Comparison of ENCODE assay signal across 18 mouse cellular contexts in genomic region chr14:54056691-54057090, GRCm38 (mm10).
DNase-seq lines count a peak whose midpoint lies in the region; ATAC-seq lines count a peak whose summit lies in the region.
"Had no signal": no experiment of that assay in that cellular context is flagged by ENCODE, and none has a peak within 500 bp of the region (broad histone marks: within the 10 kb centered on the region; RNA-seq: fewer than 3 reads in every experiment).

No protein-coding gene starts in this region.

- H3K27ac ChIP-seq in heart, embryonic 11.5 days (ENCODE audit: low read depth, low read length) = no peak overlapping the region
- H3K27ac ChIP-seq: embryonic facial prominence, embryonic 13.5 days; embryonic facial prominence, embryonic 15.5 days; forebrain, embryonic 10.5 days; forebrain, embryonic 12.5 days had no signal

- no peak overlapping the region for H3K4me2 ChIP-seq in heart, embryonic 11.5 days
- H3K4me2 ChIP-seq: embryonic facial prominence, embryonic 13.5 days; embryonic facial prominence, embryonic 15.5 days; forebrain, embryonic 12.5 days had no signal

- no peaks in the 10 kb centered on the region for H3K27me3 ChIP-seq in heart, embryonic 11.5 days (ENCODE audit: control insufficient read depth, insufficient read depth, low read length)
- H3K27me3 ChIP-seq: forebrain, embryonic 12.5 days had no signal

- no peaks in the 10 kb centered on the region for H3K9me3 ChIP-seq in heart, embryonic 11.5 days (replicated peaks; ENCODE audit: control insufficient read depth, low read length)
- H3K9me3 ChIP-seq: embryonic facial prominence, embryonic 13.5 days; embryonic facial prominence, embryonic 15.5 days; forebrain, embryonic 10.5 days; forebrain, embryonic 12.5 days had no signal

- no peak overlapping the region for H3K4me3 ChIP-seq in heart, embryonic 11.5 days (ENCODE audit: low read depth, low read length)
- H3K4me3 ChIP-seq: embryonic facial prominence, embryonic 13.5 days; embryonic facial prominence, embryonic 15.5 days; erythroblast, embryonic 14.5 days; forebrain, embryonic 10.5 days; forebrain, embryonic 12.5 days had no signal

- H3K9ac ChIP-seq in heart, embryonic 11.5 days (ENCODE audit: low read depth, low read length) = no peak overlapping the region
- H3K9ac ChIP-seq: embryonic facial prominence, embryonic 13.5 days; embryonic facial prominence, embryonic 15.5 days; forebrain, embryonic 12.5 days had no signal

- 72% methylated on average over 7 of the region's 7 CpGs for WGBS in heart, embryonic 11.5 days (ENCODE audit: insufficient replicate concordance)

- H3K4me1 ChIP-seq in heart, embryonic 11.5 days (ENCODE audit: control insufficient read depth, insufficient read depth, low read length) = no peaks in the 10 kb centered on the region
- H3K4me1 ChIP-seq: embryonic facial prominence, embryonic 15.5 days had no signal

- DNase-seq in adrenal gland, postnatal 10 days = peak; percentile 13
- DNase-seq in adrenal gland, adult 18-20 months (ENCODE audit: low spot score in 2 of 2) = no peak
- DNase-seq in heart, adult 11 months = peak; percentile 64
- DNase-seq: cerebellum, adult 11 months; cerebellum, adult 18-20 months; cerebellum, adult 8-10 months; cerebellum, adult 9-11 months; cerebellum, postnatal 14 days; cerebellum, postnatal 36 days; embryo, embryonic 11 days had no signal

- no peaks in the 10 kb centered on the region for H3K36me3 ChIP-seq in heart, embryonic 11.5 days (ENCODE audit: control insufficient read depth, insufficient read depth, low read length)
- H3K36me3 ChIP-seq: embryonic facial prominence, embryonic 13.5 days; embryonic facial prominence, embryonic 15.5 days; forebrain, embryonic 10.5 days; forebrain, embryonic 12.5 days had no signal

- ATAC-seq in heart, embryonic 11.5 days (replicated peaks; ENCODE audit: insufficient number of reproducible peaks, low FRiP score, low TSS enrichment) = no peak
- ATAC-seq: forebrain, embryonic 14.5 days; forebrain, embryonic 16.5 days had no signal

Comparison
In these comparisons a context has a peak if more than half of its experiments do, and no peak if none do; other contexts are left out.
1. DNase-seq: peak in adrenal gland, postnatal 10 days (single experiment) and heart, adult 11 months (single experiment); none in adrenal gland, adult 18-20 months (0 of 2).